Mouse (Mus musculus): ENCODE measurements around the gene Gm11042. TPM values are rescaled to one million over a fixed set of nuclear protein-coding genes. Genes with fewer than 3 reads are reported as not detected.

Gene Gm11042
- not detected in 2 replicates for polyA plus RNA-seq (2015; fragmentation: Nextera tagmentation; extraction: Ambion mirVana)

- no peak within 1 kb of the TSS for H3K27ac ChIP-seq (ENCODE audit: low read depth, low read length)
- H3K4me2 ChIP-seq (replicated peaks; ENCODE audit: low read depth): peak within 1 kb of the TSS; percentile 62
- peak within 1 kb of the TSS; percentile 45 for H3K4me3 ChIP-seq (ENCODE audit: low read depth, low read length)
- 32% methylated on average over 14 of the region's 18 CpGs for WGBS
- peak; percentile 43; the same call in 1 of the 2 replicates for ATAC-seq
- no peaks in the 10 kb centered on the region for H3K4me1 ChIP-seq (replicated peaks; ENCODE audit: control insufficient read depth, insufficient read depth, low read length)
- H3K36me3 ChIP-seq (ENCODE audit: control insufficient read depth, insufficient read depth): no peaks in the 10 kb centered on the region
- no peaks in the 10 kb centered on the region for H3K27me3 ChIP-seq (replicated peaks; ENCODE audit: control insufficient read depth, insufficient read depth, low read length)
- TF ChIP-seq CTCF (IDR thresholded peaks at IDR 0.05; ENCODE audit: low read depth): no peak
- no peaks in the 10 kb centered on the region for H3K9me3 ChIP-seq (ENCODE audit: control insufficient read depth)
- H3K9ac ChIP-seq (ENCODE audit: low read depth, low read length): peak within 1 kb of the TSS; percentile 50; the same call in 1 of the 2 replicates
Observed at GRCm38 (mm10) chr12:74316344-74316973, at the start of gene Gm11042. Gm11042 (minus strand) TSS chr12:74316394.

- Histone ChIP-seq H3K4me3 (ENCODE audit: low read depth, low read length) (no peak overlapping the region), H3K27me3 (replicated peaks; ENCODE audit: control insufficient read depth, insufficient read depth, low read length) (no peaks in the 10 kb centered on the region), H3K9ac (ENCODE audit: low read depth, low read length) (no peak overlapping the region), H3K4me2 (replicated peaks; ENCODE audit: low read depth) (no peak overlapping the region), H3K9me3 (ENCODE audit: control insufficient read depth) (no peaks in the 10 kb centered on the region), H3K4me1 (replicated peaks; ENCODE audit: control insufficient read depth, insufficient read depth, low read length) (no peaks in the 10 kb centered on the region), H3K36me3 (ENCODE audit: control insufficient read depth, insufficient read depth) (no peaks in the 10 kb centered on the region), H3K27ac (ENCODE audit: low read depth, low read length) (no peak overlapping the region)
- WGBS: 75% methylated on average over 7 of the region's 7 CpGs
- no peak for ATAC-seq
- TF ChIP-seq CTCF (IDR thresholded peaks at IDR 0.05; ENCODE audit: low read depth): no peak
Observed at GRCm38 (mm10) chr12:74364477-74364876, 48.3 kb upstream of the Gm11042 start.

- Histone ChIP-seq H3K4me1 (replicated peaks; ENCODE audit: control insufficient read depth, insufficient read depth, low read length) (no peaks in the 10 kb centered on the region), H3K4me2 (replicated peaks; ENCODE audit: low read depth) (no peak overlapping the region), H3K27ac (ENCODE audit: low read depth, low read length) (no peak overlapping the region), H3K4me3 (ENCODE audit: low read depth, low read length) (no peak overlapping the region), H3K36me3 (ENCODE audit: control insufficient read depth, insufficient read depth) (no peaks in the 10 kb centered on the region), H3K9ac (ENCODE audit: low read depth, low read length) (no peak overlapping the region), H3K27me3 (replicated peaks; ENCODE audit: control insufficient read depth, insufficient read depth, low read length) (no peaks in the 10 kb centered on the region), H3K9me3 (ENCODE audit: control insufficient read depth) (no peaks in the 10 kb centered on the region)
- no peak for TF ChIP-seq CTCF (IDR thresholded peaks at IDR 0.05; ENCODE audit: low read depth)
- no peak for ATAC-seq
- 87% methylated on average over 6 of the region's 6 CpGs for WGBS
Observed at GRCm38 (mm10) chr12:74363076-74363475, 46.9 kb upstream of the Gm11042 start.

- no peak for ATAC-seq
- no peaks in the 10 kb centered on the region for H3K27me3 ChIP-seq (replicated peaks; ENCODE audit: control insufficient read depth, insufficient read depth, low read length)
- no peaks in the 10 kb centered on the region for H3K4me1 ChIP-seq (replicated peaks; ENCODE audit: control insufficient read depth, insufficient read depth, low read length)
- H3K36me3 ChIP-seq (ENCODE audit: control insufficient read depth, insufficient read depth): no peaks in the 10 kb centered on the region
- TF ChIP-seq CTCF (IDR thresholded peaks at IDR 0.05; ENCODE audit: low read depth): no peak
- no peaks in the 10 kb centered on the region for H3K9me3 ChIP-seq (ENCODE audit: control insufficient read depth)
- WGBS: 78% methylated on average over 2 of the region's 2 CpGs
- H3K4me3 ChIP-seq (ENCODE audit: low read depth, low read length): no peak overlapping the region
- H3K4me2 ChIP-seq (replicated peaks; ENCODE audit: low read depth): no peak overlapping the region
- no peak overlapping the region for H3K9ac ChIP-seq (ENCODE audit: low read depth, low read length)
- H3K27ac ChIP-seq (ENCODE audit: low read depth, low read length): no peak overlapping the region
Observed at GRCm38 (mm10) chr12:74362453-74362852, 46.3 kb upstream of the Gm11042 start.

GRCm38 (mm10) chr12:74359791-74360190, 43.6 kb upstream of the Gm11042 start:
- no peak overlapping the region for H3K4me3 ChIP-seq (ENCODE audit: low read depth, low read length)
- no peak for TF ChIP-seq CTCF (IDR thresholded peaks at IDR 0.05; ENCODE audit: low read depth)
- ATAC-seq: no peak
- H3K9ac ChIP-seq (ENCODE audit: low read depth, low read length): no peak overlapping the region
- no peaks in the 10 kb centered on the region for H3K27me3 ChIP-seq (replicated peaks; ENCODE audit: control insufficient read depth, insufficient read depth, low read length)
- 87% methylated on average over 5 of the region's 5 CpGs for WGBS
- H3K4me1 ChIP-seq (replicated peaks; ENCODE audit: control insufficient read depth, insufficient read depth, low read length): no peaks in the 10 kb centered on the region
- H3K9me3 ChIP-seq (ENCODE audit: control insufficient read depth): no peaks in the 10 kb centered on the region
- H3K36me3 ChIP-seq (ENCODE audit: control insufficient read depth, insufficient read depth): no peaks in the 10 kb centered on the region
- no peak overlapping the region for H3K4me2 ChIP-seq (replicated peaks; ENCODE audit: low read depth)
- H3K27ac ChIP-seq (ENCODE audit: low read depth, low read length): no peak overlapping the region

GRCm38 (mm10) chr12:74357806-74358205, 41.6 kb upstream of the Gm11042 start:
- WGBS: 39% methylated on average over 6 of the region's 6 CpGs

More at GRCm38 (mm10) chr12:74357806-74358205, 41.6 kb upstream of the Gm11042 start:
- Histone ChIP-seq H3K4me1 (replicated peaks; ENCODE audit: control insufficient read depth, insufficient read depth, low read length) (no peaks in the 10 kb centered on the region), H3K36me3 (ENCODE audit: control insufficient read depth, insufficient read depth) (no peaks in the 10 kb centered on the region), H3K27me3 (replicated peaks; ENCODE audit: control insufficient read depth, insufficient read depth, low read length) (no peaks in the 10 kb centered on the region), H3K27ac (ENCODE audit: low read depth, low read length) (no peak overlapping the region), H3K4me3 (ENCODE audit: low read depth, low read length) (no peak overlapping the region), H3K9ac (ENCODE audit: low read depth, low read length) (no peak overlapping the region), H3K4me2 (replicated peaks; ENCODE audit: low read depth) (no peak overlapping the region), H3K9me3 (ENCODE audit: control insufficient read depth) (no peaks in the 10 kb centered on the region)
- 0 out of 2 replicates have a peak, but pooled peaks have one; percentile 5 for TF ChIP-seq CTCF (IDR thresholded peaks at IDR 0.05; ENCODE audit: low read depth)
- no peak for ATAC-seq
